Mouse (Mus musculus) midbrain, embryonic 10.5 days (tissue): ENCODE measurements around the gene Dcst2. TPM values are rescaled to one million over a fixed set of nuclear protein-coding genes. Genes with fewer than 3 reads are reported as not detected.

Experiments used
- DNase-seq: peaks from one replicate; pipeline ENCODE4 v3.0.0-alpha.2; 2017; ENCODE audit warnings: low spot score
- H3K27ac ChIP-seq: fragments of 300-500 bp; sonication (generic); replicated peaks from 2 replicates; pipeline ENCODE4 v1.5.1; 2016; ENCODE audit warnings: mild to moderate bottlenecking
- H3K27me3 ChIP-seq: fragments of 300-500 bp; sonication (generic); 2 replicates; pipeline ENCODE4 v1.6.1; 2016; ENCODE audit warnings: low read depth, mild to moderate bottlenecking; ENCODE audit not compliant: poor library complexity, severe bottlenecking
- H3K36me3 ChIP-seq: fragments of 300-500 bp; sonication (generic); 2 replicates; pipeline ENCODE4 v1.6.1; 2016; ENCODE audit warnings: mild to moderate bottlenecking, moderate library complexity
- H3K4me1 ChIP-seq: fragments of 300-500 bp; sonication (generic); 2 replicates; pipeline ENCODE4 v1.6.1; 2016
- H3K4me3 ChIP-seq: fragments of 300-500 bp; sonication (generic); 2 replicates; pipeline ENCODE4 v1.5.1; 2016; ENCODE audit warnings: mild to moderate bottlenecking, moderate library complexity
- H3K9me3 ChIP-seq: fragments of 300-500 bp; sonication (generic); replicated peaks from 2 replicates; pipeline ENCODE4 v1.6.1; 2016; ENCODE audit warnings: mild to moderate bottlenecking
- WGBS: fragments of 180-500 bp; shearing (Covaris S2); methylation state at CpG from one replicate; pipeline ENCODE4 v1.1.7; 2016; 5-methylcytosine and 5-hydroxymethylcytosine counted together
- polyA plus RNA-seq: library from polyadenylated mRNA; unstranded; fragments of >200 nt; fragmentation: Nextera tagmentation; extraction: Ambion mirVana; gene quantifications from 2 replicates; pipeline ENCODE4 v1.2.1, GENCODE M21; 2016

The Dcst2 gene
- polyA plus RNA-seq, 1 experiment from 2014 or later = 0.12 TPM

GRCm38 (mm10) chr3:89378394-89379067, 16.8 kb downstream of the Dcst2 start:
- peak overlapping the region; percentile 67 for H3K4me3 ChIP-seq
- peak; percentile 91 for DNase-seq
- H3K4me1 ChIP-seq = peaks cover 25% of the 10 kb centered on the region
- peak overlapping the region; percentile 93 for H3K27ac ChIP-seq
- H3K9me3 ChIP-seq = no peaks in the 10 kb centered on the region
- H3K27me3 ChIP-seq = no peaks in the 10 kb centered on the region
- H3K36me3 ChIP-seq = no peaks in the 10 kb centered on the region
- WGBS = under 1% methylated on average over 29 of the region's 29 CpGs

- Histone ChIP-seq H3K27me3 (no peaks in the 10 kb centered on the region), H3K4me1 (peaks cover 32% of the 10 kb centered on the region), H3K9me3 (no peaks in the 10 kb centered on the region), H3K4me3 (peak overlapping the region; percentile 67; the same call in 1 of the 2 replicates), H3K36me3 (no peaks in the 10 kb centered on the region), H3K27ac (peak overlapping the region; percentile 93)
- DNase-seq = no peak
- 90% methylated on average over 31 of the region's 31 CpGs for WGBS
Observed at GRCm38 (mm10) chr3:89379388-89380131, 17.8 kb downstream of the Dcst2 start.

GRCm38 (mm10) chr3:89380291-89380690, 18.5 kb downstream of the Dcst2 start:
- Histone ChIP-seq H3K27me3 (peaks cover 5% of the 10 kb centered on the region), H3K36me3 (no peaks in the 10 kb centered on the region), H3K27ac (0 out of 2 replicates have a peak overlapping the region, but pooled peaks have one; percentile 0), H3K4me1 (peaks cover 39% of the 10 kb centered on the region), H3K9me3 (no peaks in the 10 kb centered on the region), H3K4me3 (no peak overlapping the region)
- DNase-seq = no peak
- 95% methylated on average over 14 of the region's 14 CpGs for WGBS

GRCm38 (mm10) chr3:89380711-89381110, 18.9 kb downstream of the Dcst2 start:
- no peak for DNase-seq
- Histone ChIP-seq H3K4me3 (no peak overlapping the region), H3K9me3 (no peaks in the 10 kb centered on the region), H3K27me3 (peaks cover 9% of the 10 kb centered on the region), H3K36me3 (no peaks in the 10 kb centered on the region), H3K27ac (no peak overlapping the region), H3K4me1 (peaks cover 43% of the 10 kb centered on the region)
- WGBS = 94% methylated on average over 18 of the region's 18 CpGs

- no peak for DNase-seq
- Histone ChIP-seq H3K9me3 (no peaks in the 10 kb centered on the region), H3K27me3 (peaks cover 14% of the 10 kb centered on the region), H3K36me3 (no peaks in the 10 kb centered on the region), H3K4me3 (no peak overlapping the region), H3K4me1 (peaks cover 44% of the 10 kb centered on the region), H3K27ac (no peak overlapping the region)
- WGBS = 87% methylated on average over 11 of the region's 11 CpGs
Observed at GRCm38 (mm10) chr3:89381233-89381632, 19.5 kb downstream of the Dcst2 start.

GRCm38 (mm10) chr3:89382033-89382882, 20.5 kb downstream of the Dcst2 start:
- Histone ChIP-seq H3K27me3 (peaks cover 23% of the 10 kb centered on the region), H3K9me3 (no peaks in the 10 kb centered on the region), H3K4me1 (peaks cover 52% of the 10 kb centered on the region), H3K27ac (no peak overlapping the region), H3K36me3 (no peaks in the 10 kb centered on the region), H3K4me3 (no peak overlapping the region)
- DNase-seq = no peak
- WGBS = 91% methylated on average over 9 of the region's 9 CpGs

- H3K36me3 ChIP-seq = no peaks in the 10 kb centered on the region
- no peak overlapping the region for H3K4me3 ChIP-seq
- 83% methylated on average over 5 of the region's 5 CpGs for WGBS
- H3K27me3 ChIP-seq = peaks cover 24% of the 10 kb centered on the region
- no peak overlapping the region for H3K27ac ChIP-seq
- peaks cover 55% of the 10 kb centered on the region for H3K4me1 ChIP-seq
- no peaks in the 10 kb centered on the region for H3K9me3 ChIP-seq
- DNase-seq = no peak
Observed at GRCm38 (mm10) chr3:89382950-89383349, 21.2 kb downstream of the Dcst2 start.

GRCm38 (mm10) chr3:89383651-89384255, 22.0 kb downstream of the Dcst2 start:
- 83% methylated on average over 5 of the region's 5 CpGs for WGBS
- no peak overlapping the region for H3K4me3 ChIP-seq
- H3K9me3 ChIP-seq = no peaks in the 10 kb centered on the region
- no peak for DNase-seq
- H3K27ac ChIP-seq = no peak overlapping the region
- no peaks in the 10 kb centered on the region for H3K36me3 ChIP-seq
- H3K27me3 ChIP-seq = peaks cover 24% of the 10 kb centered on the region
- H3K4me1 ChIP-seq = peaks cover 54% of the 10 kb centered on the region

- Histone ChIP-seq H3K4me1 (peaks cover 47% of the 10 kb centered on the region), H3K36me3 (no peaks in the 10 kb centered on the region), H3K27ac (peak overlapping the region; percentile 70), H3K27me3 (peaks cover 27% of the 10 kb centered on the region), H3K9me3 (no peaks in the 10 kb centered on the region), H3K4me3 (peak overlapping the region; percentile 16; the same call in 1 of the 2 replicates)
- no peak for DNase-seq
- WGBS = 57% methylated on average over 11 of the region's 12 CpGs
Observed at GRCm38 (mm10) chr3:89384331-89385076, 22.7 kb downstream of the Dcst2 start.

- DNase-seq = no peak
- H3K36me3 ChIP-seq = no peaks in the 10 kb centered on the region
- H3K27ac ChIP-seq = 0 out of 2 replicates have a peak overlapping the region, but pooled peaks have one; percentile 70
- 41% methylated on average over 11 of the region's 11 CpGs for WGBS
- H3K27me3 ChIP-seq = peaks cover 36% of the 10 kb centered on the region
- peaks cover 48% of the 10 kb centered on the region for H3K4me1 ChIP-seq
- H3K4me3 ChIP-seq = no peak overlapping the region
- H3K9me3 ChIP-seq = no peaks in the 10 kb centered on the region
Observed at GRCm38 (mm10) chr3:89385451-89385850, 23.7 kb downstream of the Dcst2 start.

GRCm38 (mm10) chr3:89386438-89387420, 25.0 kb downstream of the Dcst2 start:
- H3K36me3 ChIP-seq = no peaks in the 10 kb centered on the region
- peak overlapping the region; percentile 46; the same call in 1 of the 2 replicates for H3K27ac ChIP-seq
- peaks cover 59% of the 10 kb centered on the region for H3K4me1 ChIP-seq
- 53% methylated on average over 17 of the region's 17 CpGs for WGBS
- H3K27me3 ChIP-seq = peaks cover 49% of the 10 kb centered on the region
- no peak for DNase-seq
- 0 out of 2 replicates have a peak overlapping the region, but pooled peaks have one; percentile 12 for H3K4me3 ChIP-seq
- H3K9me3 ChIP-seq = no peaks in the 10 kb centered on the region
